Comparison of ENCODE assay signal across 8 mouse cellular contexts in the genomic region with DNA sequence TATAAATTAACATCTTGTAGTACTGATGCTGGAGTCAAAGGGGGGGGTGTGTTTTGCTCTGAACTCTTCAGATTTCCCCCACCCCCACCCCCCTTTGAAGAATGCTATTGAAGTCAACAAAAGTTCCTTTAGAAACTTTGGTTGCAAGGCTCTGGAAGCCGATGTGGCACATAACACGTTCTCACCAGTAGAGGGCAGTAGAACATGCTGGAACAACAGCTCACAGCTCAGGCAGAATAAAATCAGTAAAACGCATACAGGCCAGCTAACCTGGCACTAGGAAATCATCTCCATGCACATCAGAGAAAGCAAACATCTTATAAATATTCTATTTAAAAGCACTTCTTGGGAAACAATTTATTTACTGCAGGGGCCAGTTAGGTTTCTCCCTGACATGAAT. TPM values are rescaled to one million over a fixed set of nuclear protein-coding genes. Genes with fewer than 3 reads are reported as not detected.
DNase-seq lines count a peak whose midpoint lies in the region; ATAC-seq and TF ChIP-seq lines count a peak whose summit lies in the region.

No protein-coding gene starts in this region.

- H3ac ChIP-seq in myocyte (ENCODE audit: control insufficient read depth, insufficient read length) = no peak overlapping the region

- H3K36me3 ChIP-seq in limb, embryonic 14.5 days (ENCODE audit: control insufficient read depth, insufficient read depth, low read length) = no peaks in the 10 kb centered on the region
- no peaks in the 10 kb centered on the region for H3K36me3 ChIP-seq in myocyte (ENCODE audit: control insufficient read depth, insufficient read depth)

- H3K27ac ChIP-seq in limb, embryonic 14.5 days (replicated peaks; ENCODE audit: low read depth, low read length) = peak overlapping the region; percentile 75; the same call in 1 of the 2 replicates

- H3K4me2 ChIP-seq in limb, embryonic 14.5 days (replicated peaks; ENCODE audit: low read depth, low read length, severe bottlenecking) = no peak overlapping the region
- peak overlapping the region; percentile 25 for H3K4me2 ChIP-seq in myocyte (ENCODE audit: low read depth)

- ATAC-seq in limb, embryonic 14.5 days (ENCODE audit: low FRiP score, low read depth) = peak; percentile 67; the same call in 1 of the 2 replicates

- no peaks in the 10 kb centered on the region for H3K27me3 ChIP-seq in limb, embryonic 14.5 days (ENCODE audit: control insufficient read depth, insufficient read depth, low read length)
- peaks cover 4% of the 10 kb centered on the region for H3K27me3 ChIP-seq in myocyte (ENCODE audit: control insufficient read depth, insufficient read depth, insufficient read length)

- no peak overlapping the region for H3K4me3 ChIP-seq in limb, embryonic 14.5 days (replicated peaks; ENCODE audit: low read length)
- no peak overlapping the region for H3K4me3 ChIP-seq in myocyte

- H3K4me1 ChIP-seq in limb, embryonic 14.5 days (ENCODE audit: control insufficient read depth, insufficient read depth, low read length) = peaks cover 25% of the 10 kb centered on the region

- DNase-seq in 3T3-L1 (ENCODE audit: low read depth, low spot score) (peak; percentile 90), MN1 (ENCODE audit: low spot score) (peak; percentile 61)
- peak; percentile 66 for DNase-seq in cerebellum, adult 9-11 months
- DNase-seq in frontal cortex, postnatal 10 days (ENCODE audit: low spot score in 2 of 2) = peak; percentile 51 to 71
- peak; percentile 72 for DNase-seq in induced T-regulatory cell, adult 2 months (ENCODE audit: low read depth)
- peak; percentile 86 for DNase-seq in limb, embryonic 14.5 days (ENCODE audit: low spot score)
- DNase-seq in testis, postnatal 10 days (ENCODE audit: low spot score) = peak; percentile 72

- TF ChIP-seq POLR2A in limb, embryonic 14.5 days (IDR thresholded peaks at IDR 0.05; ENCODE audit: borderline replicate concordance, extremely low read depth, insufficient read depth, insufficient read length) = no peak
- no peak for TF ChIP-seq POLR2A in myocyte (IDR thresholded peaks at IDR 0.05; ENCODE audit: insufficient read length, low read depth)

- H3K79me2 ChIP-seq in myocyte (ENCODE audit: control insufficient read depth, insufficient read depth) = no peaks in the 10 kb centered on the region

- no peak overlapping the region for H3K9ac ChIP-seq in limb, embryonic 14.5 days (ENCODE audit: low read depth, low read length, severe bottlenecking)

- no peaks in the 10 kb centered on the region for H3K9me3 ChIP-seq in limb, embryonic 14.5 days (ENCODE audit: control insufficient read depth, low read length)

- 0% methylated on average over 3 of the region's 3 CpGs for WGBS in limb, embryonic 14.5 days

TF ChIP-seq in myocyte, 11 proteins besides CTCF, POLR2A, EP300 and RAD21:
- TF ChIP-seq CEBPB (IDR thresholded peaks at IDR 0.05; ENCODE audit: insufficient read depth, poor library complexity, severe bottlenecking) = no peak
- no peak for TF ChIP-seq TCF3 (IDR thresholded peaks at IDR 0.05; ENCODE audit: insufficient read length, low read depth)
- TF ChIP-seq MYOG (IDR thresholded peaks at IDR 0.05; ENCODE audit: control insufficient read depth in 1 of 3, insufficient read depth in 1 of 3, insufficient read length in 2 of 3, low read depth in 2 of 3) = no peak
- TF ChIP-seq MYOD1 (IDR thresholded peaks at IDR 0.05; ENCODE audit: control insufficient read depth in 1 of 3, insufficient read length in 2 of 3, low read depth in 2 of 3) = no peak

RNA-seq across cellular contexts. Expression of a gene that starts 50.5 kb away (rescaled TPM):
- polyA plus RNA-seq in limb, embryonic 14.5 days (2012; rRNA removed) = 13.4 and 14.6 TPM in 2 replicates
- polyA plus RNA-seq in limb, embryonic 14.5 days (2014; fragmentation: Nextera tagmentation; extraction: Ambion mirVana) = 18.2 and 21.1 TPM in 2 replicates
- 13.7 TPM for polyA plus RNA-seq in myocyte (2012; fragmentation: generic; extraction: Trizol)
